Mouse (Mus musculus) splenic B cell, adult 2 months (primary cell): Measurements from ENCODE around the gene Maml3.

Experiments
- DNase-seq: peaks from one replicate; pipeline ENCODE4 v3.0.0-alpha.2; 2011; ENCODE audit warnings: low read depth, low spot score
- H3K27me3 ChIP-seq: 2 replicates; pipeline ENCODE4 v1.6.1; 2012; ENCODE audit warnings: mild to moderate bottlenecking, low read length, moderate library complexity, mixed read lengths; ENCODE audit not compliant: control insufficient read depth, poor library complexity, insufficient read depth, severe bottlenecking
- H3K36me3 ChIP-seq: 2 replicates; pipeline ENCODE4 v1.6.1; 2012; ENCODE audit warnings: mild to moderate bottlenecking, low read length, moderate library complexity, mixed read lengths; ENCODE audit not compliant: control insufficient read depth, poor library complexity, insufficient read depth, severe bottlenecking

The Maml3 gene

DNA sequence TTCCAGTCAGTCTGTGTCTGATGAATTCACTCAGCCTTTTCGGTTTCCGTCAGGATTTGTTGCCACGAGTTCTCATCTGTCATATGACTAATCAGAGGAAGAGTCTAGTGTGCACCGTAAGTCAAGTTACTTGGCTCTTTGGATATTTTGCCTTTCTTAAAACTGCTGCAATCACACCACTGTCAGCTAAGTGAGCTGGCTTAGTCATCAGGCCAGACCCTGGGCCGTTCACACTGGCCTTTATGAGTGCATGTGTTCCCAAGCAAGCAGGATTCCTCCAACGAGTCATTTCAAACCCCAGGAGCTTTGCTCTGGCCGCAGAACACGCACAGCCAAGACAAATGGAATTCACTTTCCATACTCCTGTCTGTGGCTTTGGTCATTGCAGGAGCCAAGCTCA lies 161.2 kb downstream of the Maml3 start:
- DNase-seq = no peak
- H3K36me3 ChIP-seq = no peaks in the 10 kb centered on the region
- H3K27me3 ChIP-seq = no peaks in the 10 kb centered on the region

DNA sequence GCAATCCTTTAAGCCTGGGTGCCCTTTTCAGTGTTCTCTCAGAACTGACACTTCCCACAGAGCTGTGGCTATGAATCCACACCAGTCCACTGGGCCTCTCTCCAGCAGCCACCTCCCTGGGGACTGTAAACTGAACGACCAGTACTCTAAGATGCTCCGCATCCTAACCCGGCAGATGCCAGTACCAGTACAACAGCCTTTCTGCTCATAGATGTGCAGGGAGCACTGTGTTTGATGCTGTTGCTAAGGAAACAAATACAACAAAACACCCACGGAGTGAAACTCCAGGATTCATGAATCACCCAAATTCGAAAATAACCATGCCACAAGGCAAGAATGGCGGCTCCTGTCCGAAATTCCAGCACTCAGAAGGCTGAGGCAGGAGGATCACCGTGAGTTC lies 163.1 kb downstream of the Maml3 start:
- H3K36me3 ChIP-seq = no peaks in the 10 kb centered on the region
- DNase-seq = no peak
- no peaks in the 10 kb centered on the region for H3K27me3 ChIP-seq

DNA sequence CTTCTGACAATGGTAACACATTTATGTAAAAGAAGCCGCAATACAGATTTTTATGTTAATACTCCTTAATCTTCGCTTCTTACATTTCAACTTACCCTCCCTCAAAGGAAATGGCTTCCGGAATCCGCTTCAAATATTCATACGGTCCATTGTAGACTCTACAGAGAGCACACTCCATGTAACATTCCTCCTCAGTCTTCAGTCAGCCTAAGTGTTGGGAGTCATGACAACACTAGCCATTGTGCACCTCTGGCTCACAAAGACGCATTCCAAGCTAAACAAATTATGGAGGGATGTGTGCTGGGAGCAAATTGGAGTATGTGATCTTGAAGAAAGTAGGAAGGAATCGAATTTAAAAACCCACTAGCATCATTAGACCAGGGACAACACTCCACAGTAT lies 165.0 kb downstream of the Maml3 start:
- H3K36me3 ChIP-seq = no peaks in the 10 kb centered on the region
- no peak for DNase-seq
- H3K27me3 ChIP-seq = no peaks in the 10 kb centered on the region

DNA sequence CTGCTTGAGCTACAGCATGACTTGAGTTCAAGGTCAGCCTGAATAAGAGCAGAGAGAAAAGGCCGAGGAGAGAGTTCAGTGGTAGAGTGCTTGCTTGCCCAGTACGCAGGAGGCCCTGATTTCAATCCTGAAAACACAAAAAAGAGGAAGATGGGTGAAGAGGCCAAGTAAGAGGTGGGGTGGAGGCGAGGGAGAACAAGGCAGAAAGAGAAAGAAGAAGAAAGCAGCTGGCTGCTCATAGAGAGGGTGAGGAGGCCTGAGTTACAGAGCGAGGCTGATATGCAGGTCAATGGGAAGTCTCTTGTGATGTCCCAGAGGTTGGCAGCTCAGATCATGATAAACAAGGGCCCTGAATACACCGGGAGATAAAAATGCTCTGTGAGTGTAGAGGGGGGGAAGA lies 165.8 kb downstream of the Maml3 start:
- Histone ChIP-seq H3K27me3 (no peaks in the 10 kb centered on the region), H3K36me3 (no peaks in the 10 kb centered on the region)
- no peak for DNase-seq

DNA sequence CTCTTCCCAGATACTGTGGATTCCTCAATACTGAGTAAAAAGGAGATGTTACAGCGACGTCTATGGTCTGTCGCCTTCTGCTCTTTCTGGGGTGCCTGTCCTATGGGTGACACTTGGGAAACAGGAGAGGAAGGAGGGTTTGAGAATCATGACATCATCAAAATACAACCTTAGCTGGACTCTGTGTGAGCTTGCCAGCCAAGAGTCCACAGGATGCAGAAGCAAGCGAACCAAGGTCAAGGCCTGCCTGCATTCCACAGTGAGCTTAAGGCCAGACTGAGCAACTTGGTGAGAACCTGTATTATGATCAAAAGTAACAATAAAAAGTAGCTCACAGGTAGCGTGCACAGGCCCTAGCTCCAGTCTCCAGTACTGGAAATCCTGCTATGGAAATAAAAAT lies 167.7 kb downstream of the Maml3 start:
- H3K36me3 ChIP-seq = no peaks in the 10 kb centered on the region
- DNase-seq = no peak
- H3K27me3 ChIP-seq = no peaks in the 10 kb centered on the region

DNA sequence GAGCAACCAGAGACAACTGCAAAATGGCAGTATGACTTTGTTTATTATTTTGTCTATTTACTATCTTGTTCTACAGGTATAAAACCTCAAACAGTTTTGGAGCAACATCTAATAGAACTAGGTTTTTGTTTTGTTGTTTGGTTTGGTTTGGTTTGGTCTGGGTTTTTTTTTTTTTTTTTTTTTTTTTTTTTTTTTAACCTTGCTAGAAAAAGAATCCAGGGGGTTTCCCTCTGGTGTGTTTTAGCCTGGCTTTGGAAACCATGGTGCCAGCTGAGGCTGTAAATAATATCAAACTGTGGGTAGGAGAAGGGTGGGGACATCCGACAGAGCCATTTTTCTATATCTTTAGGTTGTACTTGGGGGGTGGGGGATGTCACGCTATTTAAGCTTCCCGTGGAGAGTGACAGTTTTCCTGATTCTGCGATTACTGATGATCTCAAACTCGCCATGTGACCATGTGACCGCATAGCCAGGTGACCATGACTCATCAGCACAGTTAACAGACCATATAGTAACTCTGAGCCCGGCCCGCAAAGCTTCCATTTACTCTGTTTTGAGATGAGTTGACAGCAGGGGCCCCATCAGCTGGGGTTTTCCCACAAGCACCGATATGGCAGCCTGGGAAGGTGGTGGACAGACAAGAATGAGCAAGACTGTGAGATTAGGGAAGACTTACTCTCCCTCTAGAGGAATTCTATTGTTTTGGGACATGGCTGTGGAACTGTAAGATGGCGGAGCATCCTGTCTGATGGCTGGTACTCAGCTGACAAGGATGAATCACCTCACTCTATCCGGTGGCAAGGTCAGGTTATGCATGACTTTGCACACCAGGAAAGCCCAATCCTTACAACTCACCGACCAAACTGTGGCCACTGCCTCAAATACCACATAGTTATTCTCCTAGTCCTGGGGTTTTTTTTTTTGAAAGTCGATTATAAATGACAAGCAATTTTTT lies 170.1 kb downstream of the Maml3 start:
- Histone ChIP-seq H3K27me3 (no peaks in the 10 kb centered on the region), H3K36me3 (no peaks in the 10 kb centered on the region)
- peak; percentile 33 for DNase-seq

DNA sequence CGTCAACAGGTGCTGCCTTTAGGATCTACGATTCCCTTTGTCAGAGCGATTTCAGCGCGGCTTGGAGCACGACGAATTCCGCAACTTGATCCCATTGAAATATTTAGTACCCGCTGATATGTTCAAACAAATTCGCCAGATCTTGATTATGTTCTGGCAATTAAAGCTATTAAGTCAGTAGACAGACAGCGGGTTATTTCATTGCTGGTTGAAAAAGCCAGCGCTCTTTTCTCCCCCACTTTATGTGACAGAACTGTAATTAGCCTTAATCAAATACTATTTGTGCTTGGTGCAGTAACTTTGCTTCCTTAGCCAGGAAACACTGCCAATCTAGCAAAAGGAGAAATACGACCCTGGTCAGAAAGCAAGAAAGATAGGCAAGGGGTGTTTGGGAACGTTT lies 176.7 kb downstream of the Maml3 start:
- no peaks in the 10 kb centered on the region for H3K27me3 ChIP-seq
- H3K36me3 ChIP-seq = no peaks in the 10 kb centered on the region
- DNase-seq = no peak

DNA sequence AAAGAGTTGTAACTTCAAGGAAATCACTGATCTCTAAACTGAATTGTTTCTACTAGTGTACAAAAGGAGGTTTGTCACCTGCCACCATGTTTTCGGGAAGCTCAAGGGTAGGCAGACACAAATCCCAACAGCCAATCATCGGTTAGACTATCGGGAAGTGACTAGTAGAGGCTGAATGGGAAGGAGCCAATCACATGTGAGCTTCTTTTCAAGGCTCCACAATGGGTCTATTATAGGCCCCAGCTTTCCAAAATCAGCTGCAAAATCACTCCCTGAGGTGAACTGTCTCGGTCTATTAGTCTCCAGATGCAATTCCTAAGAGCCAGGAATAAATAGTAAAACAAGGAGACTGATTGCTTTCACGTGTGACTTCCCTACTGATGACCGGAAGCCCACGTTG lies 177.3 kb downstream of the Maml3 start:
- H3K36me3 ChIP-seq = no peaks in the 10 kb centered on the region
- H3K27me3 ChIP-seq = no peaks in the 10 kb centered on the region
- DNase-seq = no peak

DNA sequence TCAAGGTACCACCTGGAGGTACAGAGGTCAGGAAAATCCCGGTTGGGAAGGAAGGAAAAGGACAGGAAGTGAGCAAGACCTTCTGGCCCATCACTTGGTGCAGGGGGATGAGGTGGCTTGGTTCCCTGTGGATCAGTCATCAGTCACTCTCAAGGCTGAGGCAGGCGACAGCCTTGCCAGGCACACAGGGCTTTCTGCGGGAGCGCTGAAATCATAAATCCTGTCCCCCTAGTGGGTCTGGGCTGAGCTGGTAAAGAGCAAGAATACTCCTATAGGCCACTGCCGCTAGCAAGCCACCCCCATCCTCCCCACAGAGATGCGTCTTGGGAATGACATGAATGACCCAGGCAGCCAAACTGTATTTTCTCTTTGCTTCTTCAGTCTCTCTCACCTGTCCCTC lies 177.8 kb downstream of the Maml3 start:
- H3K27me3 ChIP-seq = no peaks in the 10 kb centered on the region
- DNase-seq = no peak

DNA sequence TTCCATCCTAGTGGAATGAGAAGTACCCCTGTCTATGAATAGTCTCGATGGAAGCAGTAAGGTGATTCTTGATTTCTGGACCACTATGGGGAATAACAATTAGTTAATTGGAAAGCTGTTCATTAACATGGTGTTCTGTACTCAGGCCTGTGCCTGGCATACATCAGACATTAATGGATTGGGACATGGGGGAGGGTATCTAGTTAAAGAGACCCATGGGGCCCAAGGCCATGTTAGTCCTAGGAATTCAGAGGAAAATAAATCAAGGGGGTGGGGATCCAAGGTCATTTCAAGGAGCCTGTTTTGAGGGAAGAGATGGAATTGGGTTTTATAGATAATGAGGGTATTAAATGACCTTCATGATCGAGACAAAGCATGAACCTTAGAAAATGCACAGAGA lies 179.1 kb downstream of the Maml3 start:
- no peak for DNase-seq
- Histone ChIP-seq H3K27me3 (no peaks in the 10 kb centered on the region), H3K36me3 (no peaks in the 10 kb centered on the region)

More for the DNA sequence above, 177.8 kb downstream of the Maml3 start:
- no peaks in the 10 kb centered on the region for H3K36me3 ChIP-seq

DNA sequence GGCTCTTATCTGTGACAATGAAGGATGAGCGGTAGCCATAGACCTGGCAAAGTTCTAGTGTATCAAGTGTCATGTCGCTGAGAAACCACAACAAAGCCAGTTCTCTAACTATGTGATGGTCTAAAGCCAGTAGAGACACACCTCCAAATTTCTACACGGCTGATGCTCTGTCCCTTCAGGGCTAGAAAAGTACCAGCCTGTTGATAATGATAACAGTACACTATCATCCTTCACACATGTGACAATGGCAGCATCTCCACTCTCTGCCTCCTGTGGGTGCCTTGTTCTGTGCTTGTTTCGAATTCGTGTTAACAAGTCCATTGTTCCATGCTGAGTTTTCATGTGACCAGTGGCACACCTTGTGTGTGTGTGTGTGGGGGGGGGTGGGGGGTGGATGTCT lies 180.2 kb downstream of the Maml3 start:
- no peaks in the 10 kb centered on the region for H3K36me3 ChIP-seq
- no peaks in the 10 kb centered on the region for H3K27me3 ChIP-seq
- DNase-seq = no peak

DNA sequence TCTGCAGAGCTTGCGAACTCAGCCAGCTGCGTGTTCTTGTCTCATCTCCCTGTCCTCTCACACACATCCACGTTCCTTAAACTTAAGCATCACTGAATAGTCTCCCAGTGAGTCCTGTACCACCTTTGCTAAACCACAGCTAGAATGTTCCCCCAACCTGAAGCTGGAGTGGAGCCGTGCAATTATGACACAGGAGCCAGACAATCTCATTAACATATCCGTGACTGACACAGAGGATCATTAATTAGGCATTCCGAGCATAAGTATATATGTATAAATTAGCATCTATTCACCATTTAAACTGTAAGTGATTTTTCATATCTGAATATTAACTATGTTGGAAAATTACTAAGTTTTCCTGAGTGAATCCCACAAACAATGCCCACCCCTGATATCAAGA lies 181.1 kb downstream of the Maml3 start:
- no peaks in the 10 kb centered on the region for H3K27me3 ChIP-seq
- no peaks in the 10 kb centered on the region for H3K36me3 ChIP-seq
- DNase-seq = no peak

DNA sequence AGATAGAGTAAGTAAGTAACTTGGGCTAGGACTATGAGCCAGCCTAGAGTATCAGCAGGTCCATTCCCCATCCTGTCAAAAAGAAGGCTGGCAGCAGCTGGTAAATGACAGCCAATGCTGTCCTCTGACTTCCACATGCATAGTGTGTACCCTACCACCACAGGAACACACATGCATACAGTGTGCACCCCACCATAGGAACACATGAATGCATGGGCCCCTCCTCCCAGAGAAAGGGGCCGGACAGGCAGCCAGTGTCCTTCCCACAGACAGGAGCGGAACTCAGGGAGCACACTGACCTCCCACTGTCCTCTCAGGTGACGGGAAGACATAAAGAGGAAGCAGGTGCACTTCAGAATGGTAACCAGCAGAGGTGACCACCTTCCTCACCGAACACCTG lies 188.0 kb downstream of the Maml3 start:
- Histone ChIP-seq H3K36me3 (no peaks in the 10 kb centered on the region), H3K27me3 (no peaks in the 10 kb centered on the region)
- no peak for DNase-seq

DNA sequence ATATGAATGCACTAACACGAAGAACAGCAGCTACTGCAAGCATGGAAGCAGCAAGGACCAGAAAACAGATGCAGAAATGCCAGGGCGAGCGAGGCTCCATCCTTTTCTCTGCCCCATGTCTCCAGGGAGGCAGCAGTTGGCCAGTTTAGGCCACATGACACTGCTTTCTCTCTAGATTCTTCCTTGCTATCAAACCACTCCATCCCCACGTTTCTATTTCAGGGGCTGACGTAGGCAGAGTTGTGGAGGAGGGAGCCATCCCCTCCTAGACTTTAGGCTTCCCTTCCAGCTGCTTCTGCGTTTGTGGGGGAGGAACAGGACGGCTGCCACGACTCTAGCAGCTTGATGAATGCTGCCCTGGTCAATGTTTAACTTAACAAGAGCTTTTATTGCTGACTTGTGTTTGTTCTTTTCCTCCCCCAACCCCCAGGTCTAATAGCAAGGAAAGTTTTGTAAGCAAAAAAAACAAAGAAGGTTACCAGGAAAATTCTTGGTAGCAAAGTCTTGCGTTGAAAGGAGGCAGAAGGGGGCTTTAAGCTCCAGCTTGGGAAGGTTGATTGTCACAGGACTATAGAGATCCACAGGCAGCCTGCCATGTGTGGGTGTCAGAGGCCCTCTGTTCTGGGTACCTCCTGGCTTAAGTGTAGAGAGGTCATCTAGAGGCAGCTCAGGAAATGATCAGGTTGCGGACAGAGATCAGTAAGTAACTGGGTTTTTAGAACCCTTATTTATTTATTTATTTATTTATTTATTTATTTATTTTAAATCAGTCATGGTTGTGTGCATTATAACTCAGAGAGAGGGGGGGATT lies 188.6 kb downstream of the Maml3 start:
- Histone ChIP-seq H3K27me3 (no peaks in the 10 kb centered on the region), H3K36me3 (no peaks in the 10 kb centered on the region)
- no peak for DNase-seq

DNA sequence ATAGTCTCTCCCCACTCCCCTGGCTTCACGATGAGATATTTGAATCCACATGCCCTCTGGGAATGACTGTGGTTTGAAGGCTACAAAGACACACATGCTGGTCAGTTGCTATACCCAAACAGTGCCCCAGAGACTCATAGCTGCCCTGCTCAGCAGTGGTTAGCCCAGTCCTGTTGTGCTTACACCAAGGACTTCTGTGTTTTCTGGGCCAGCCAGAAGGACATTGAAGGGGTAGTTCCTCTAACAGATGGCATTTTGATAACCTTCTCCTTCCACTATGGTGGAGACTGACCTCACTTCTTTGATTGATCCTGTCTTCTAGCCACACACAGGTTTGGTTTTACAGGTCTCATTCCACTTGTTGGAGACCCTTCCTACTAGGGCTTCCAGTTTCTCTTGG lies 189.5 kb downstream of the Maml3 start:
- no peaks in the 10 kb centered on the region for H3K36me3 ChIP-seq
- DNase-seq = no peak
- no peaks in the 10 kb centered on the region for H3K27me3 ChIP-seq
